Mouse (Mus musculus) midbrain, embryonic 15.5 days (tissue): ENCODE data around the gene Smarcc1. TPM values are rescaled to one million over a fixed set of nuclear protein-coding genes. Genes with fewer than 3 reads are reported as not detected.

Experiments used
- ATAC-seq: fragments of 200-750 bp; cut with Nextera tagmentation; replicated peaks from 2 replicates; pipeline ENCODE4 v1.8.0; 2017; ENCODE audit warnings: moderate TSS enrichment
- H3K27ac ChIP-seq: fragments of 300-500 bp; sonication (generic); 2 replicates; pipeline ENCODE4 v1.5.1; 2015; ENCODE audit warnings: mild to moderate bottlenecking, inconsistent platforms
- H3K27me3 ChIP-seq: fragments of 300-500 bp; sonication (generic); replicated peaks from 2 replicates; pipeline ENCODE4 v1.6.1; 2015; ENCODE audit warnings: inconsistent platforms
- H3K36me3 ChIP-seq: fragments of 300-500 bp; sonication (generic); replicated peaks from 2 replicates; pipeline ENCODE4 v1.6.1; 2015; ENCODE audit warnings: inconsistent platforms
- H3K4me1 ChIP-seq: fragments of 300-500 bp; sonication (generic); 2 replicates; pipeline ENCODE4 v1.6.1; 2015; ENCODE audit warnings: inconsistent platforms
- H3K4me2 ChIP-seq: fragments of 300-500 bp; sonication (generic); 2 replicates; pipeline ENCODE4 v1.6.1; 2015; ENCODE audit warnings: inconsistent platforms, mild to moderate bottlenecking, moderate library complexity
- H3K4me3 ChIP-seq: fragments of 300-500 bp; sonication (generic); 2 replicates; pipeline ENCODE4 v1.5.1; 2015; ENCODE audit warnings: mild to moderate bottlenecking, inconsistent platforms
- H3K9ac ChIP-seq: fragments of 300-500 bp; sonication (generic); 2 replicates; pipeline ENCODE4 v1.6.1; 2015; ENCODE audit warnings: mild to moderate bottlenecking, inconsistent platforms
- H3K9me3 ChIP-seq: fragments of 300-500 bp; sonication (generic); 2 replicates; pipeline ENCODE4 v1.6.1; 2016; ENCODE audit warnings: inconsistent platforms
- WGBS: fragments of 180-500 bp; shearing (Covaris S2); methylation state at CpG from one replicate; pipeline ENCODE4 v1.1.7; 2015; ENCODE audit warnings: mixed read lengths; 5-methylcytosine and 5-hydroxymethylcytosine counted together
- polyA plus RNA-seq: library from polyadenylated mRNA; unstranded; fragments of >200 nt; fragmentation: Nextera tagmentation; extraction: Ambion mirVana; gene quantifications from 2 replicates; pipeline ENCODE4 v1.2.1, GENCODE M21; 2015

Smarcc1 gene
- polyA plus RNA-seq, 1 experiment from 2014 or later, result 112 TPM

- Histone ChIP-seq H3K4me2 (peak overlapping the region; percentile 90), H3K36me3 (no peaks in the 10 kb centered on the region), H3K9me3 (no peaks in the 10 kb centered on the region), H3K4me3 (peak overlapping the region; percentile 88), H3K27me3 (no peaks in the 10 kb centered on the region), H3K4me1 (peaks cover 51% of the 10 kb centered on the region), H3K27ac (peak overlapping the region; percentile 92), H3K9ac (peak overlapping the region; percentile 88)
- peak; percentile 71 for ATAC-seq
- WGBS, result 3% methylated on average over 38 of the region's 40 CpGs
These were observed 128.2 kb downstream of the Smarcc1 start for GRCm38 (mm10) chr9:110245590-110246320.

DNA sequence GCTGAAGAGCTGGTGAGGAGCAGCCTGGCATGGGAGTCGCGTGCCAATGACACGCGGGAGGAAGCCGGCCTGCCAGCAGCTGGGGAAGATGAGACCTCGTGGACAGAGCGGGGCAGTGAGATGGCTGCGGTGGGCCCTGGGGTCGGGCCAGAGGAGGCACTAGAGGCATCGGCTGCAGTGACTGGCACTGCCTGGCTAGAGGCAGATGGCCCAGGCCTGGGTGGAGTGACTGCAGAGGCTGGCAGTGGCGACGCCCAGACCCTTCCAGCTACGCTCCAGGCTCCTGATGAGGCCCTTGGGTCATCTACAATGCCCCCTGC, 128.8 kb downstream of the Smarcc1 start:
- H3K4me1 ChIP-seq, result peaks cover 57% of the 10 kb centered on the region
- peak overlapping the region; percentile 90 for H3K4me2 ChIP-seq
- H3K27me3 ChIP-seq, result no peaks in the 10 kb centered on the region
- H3K36me3 ChIP-seq, result no peaks in the 10 kb centered on the region
- H3K9ac ChIP-seq, result peak overlapping the region; percentile 88
- peak overlapping the region; percentile 92 for H3K27ac ChIP-seq
- 36% methylated on average over 13 of the region's 13 CpGs for WGBS
- H3K9me3 ChIP-seq, result no peaks in the 10 kb centered on the region
- H3K4me3 ChIP-seq, result peak overlapping the region; percentile 88
- peak; percentile 34 for ATAC-seq

GRCm38 (mm10) chr9:110247049-110247448, 129.5 kb downstream of the Smarcc1 start:
- Histone ChIP-seq H3K4me3 (no peak overlapping the region), H3K27me3 (no peaks in the 10 kb centered on the region), H3K9ac (no peak overlapping the region), H3K36me3 (no peaks in the 10 kb centered on the region), H3K4me1 (peaks cover 60% of the 10 kb centered on the region), H3K9me3 (no peaks in the 10 kb centered on the region), H3K4me2 (peak overlapping the region; percentile 90; the same call in 1 of the 2 replicates), H3K27ac (no peak overlapping the region)
- 88% methylated on average over 10 of the region's 10 CpGs for WGBS
- no peak for ATAC-seq

- no peak overlapping the region for H3K4me3 ChIP-seq
- no peaks in the 10 kb centered on the region for H3K36me3 ChIP-seq
- no peak for ATAC-seq
- peak overlapping the region; percentile 40; the same call in 1 of the 2 replicates for H3K4me2 ChIP-seq
- peaks cover 60% of the 10 kb centered on the region for H3K4me1 ChIP-seq
- H3K9me3 ChIP-seq, result no peaks in the 10 kb centered on the region
- no peaks in the 10 kb centered on the region for H3K27me3 ChIP-seq
- 63% methylated on average over 2 of the region's 2 CpGs for WGBS
- no peak overlapping the region for H3K9ac ChIP-seq
- peak overlapping the region; percentile 90 for H3K27ac ChIP-seq
These were observed 131.4 kb downstream of the Smarcc1 start for GRCm38 (mm10) chr9:110248861-110249260.

DNA sequence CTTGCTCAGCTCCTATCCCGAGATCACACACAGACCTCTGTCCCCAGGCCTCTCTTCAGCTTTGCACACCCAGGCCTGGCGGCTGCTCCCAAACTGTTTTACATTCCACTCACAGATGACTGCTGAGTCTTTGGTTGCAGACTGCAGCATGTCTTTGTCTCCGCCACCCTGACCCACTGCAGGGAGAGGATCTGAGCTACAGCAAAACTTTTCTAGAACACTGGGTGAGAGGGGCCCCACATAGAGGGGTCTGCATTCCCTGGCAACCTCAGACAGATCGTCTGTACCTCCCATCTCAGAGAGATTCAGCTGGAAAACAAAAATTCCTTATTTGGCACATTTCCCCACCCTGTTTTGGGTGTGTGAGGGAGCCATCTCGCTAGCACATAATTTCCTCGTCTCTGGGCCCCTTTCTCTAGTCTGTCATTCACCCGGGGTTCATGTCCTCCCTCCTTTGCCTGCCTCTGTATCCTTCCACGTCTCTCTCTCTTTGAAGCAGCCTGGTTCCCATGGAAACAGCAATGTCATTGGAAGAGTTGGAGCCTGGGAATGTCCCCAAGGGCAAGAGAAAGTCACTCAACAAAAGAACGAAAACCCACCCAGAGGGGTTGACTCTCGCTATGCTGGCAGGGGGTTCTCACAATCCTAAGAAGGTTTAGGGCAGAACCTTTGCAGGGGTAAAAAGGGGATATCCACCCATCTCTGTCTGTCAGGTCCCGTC, 132.5 kb downstream of the Smarcc1 start:
- Histone ChIP-seq H3K27me3 (no peaks in the 10 kb centered on the region), H3K9ac (peak overlapping the region; percentile 35), H3K4me1 (peaks cover 53% of the 10 kb centered on the region), H3K27ac (peak overlapping the region; percentile 90), H3K4me3 (peak overlapping the region; percentile 8), H3K36me3 (no peaks in the 10 kb centered on the region), H3K9me3 (no peaks in the 10 kb centered on the region), H3K4me2 (peak overlapping the region; percentile 40)
- WGBS, result 5% methylated on average over 11 of the region's 11 CpGs
- ATAC-seq, result peak; percentile 77

DNA sequence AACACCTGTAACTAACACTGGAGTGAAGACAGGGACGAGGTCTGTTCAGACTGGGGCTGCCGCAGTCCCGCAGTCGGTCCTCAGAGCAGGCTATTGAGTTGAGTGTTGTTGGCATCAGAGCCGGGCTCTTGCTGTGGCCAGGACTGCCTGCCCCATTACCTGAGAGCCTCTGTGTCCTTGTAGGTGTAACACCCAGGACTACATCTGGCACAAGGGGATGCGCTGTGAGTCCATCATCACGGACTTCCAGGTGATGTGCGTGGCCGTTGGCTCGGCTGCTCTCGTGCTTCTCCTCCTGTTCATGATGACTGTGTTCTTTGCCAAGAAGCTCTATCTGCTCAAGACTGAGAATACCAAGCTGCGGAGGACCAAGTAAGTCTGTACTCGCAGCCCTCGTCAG, 133.3 kb downstream of the Smarcc1 start:
- no peaks in the 10 kb centered on the region for H3K36me3 ChIP-seq
- WGBS, result 73% methylated on average over 14 of the region's 14 CpGs
- H3K9me3 ChIP-seq, result no peaks in the 10 kb centered on the region
- H3K4me2 ChIP-seq, result peak overlapping the region; percentile 40
- no peak overlapping the region for H3K4me3 ChIP-seq
- ATAC-seq, result no peak
- H3K27me3 ChIP-seq, result no peaks in the 10 kb centered on the region
- H3K9ac ChIP-seq, result no peak overlapping the region
- peaks cover 61% of the 10 kb centered on the region for H3K4me1 ChIP-seq
- peak overlapping the region; percentile 90 for H3K27ac ChIP-seq

DNA sequence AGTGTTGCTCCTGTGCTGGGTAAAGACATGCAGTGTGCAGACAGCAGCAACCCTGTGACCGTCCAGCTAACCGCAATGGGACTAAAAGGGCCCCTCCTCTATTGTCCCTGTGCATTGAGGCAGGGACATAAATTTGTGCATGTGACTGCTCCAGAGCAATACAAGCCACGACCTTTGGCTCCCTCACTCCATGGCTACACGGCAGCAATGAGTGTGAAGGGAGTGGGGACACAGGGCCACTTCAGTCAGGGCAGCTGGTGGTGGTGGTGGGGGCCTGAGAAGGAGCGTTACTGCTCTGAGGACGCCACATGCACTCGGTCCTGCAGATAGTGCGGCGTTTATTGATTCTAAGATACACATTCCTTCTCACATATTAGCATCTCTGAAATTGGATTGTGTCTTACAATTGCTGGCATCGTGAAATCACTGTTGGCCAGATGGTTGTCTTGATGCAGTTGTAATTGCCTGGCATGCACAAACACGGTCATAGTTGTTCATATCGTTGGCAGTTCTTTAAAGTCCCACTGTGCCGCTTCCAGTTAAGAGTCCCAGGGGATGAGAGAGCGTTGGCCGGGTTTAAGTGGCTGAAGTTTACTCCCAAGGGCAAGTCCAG, 138.0 kb downstream of the Smarcc1 start:
- Histone ChIP-seq H3K4me2 (no peak overlapping the region), H3K4me1 (peaks cover 20% of the 10 kb centered on the region), H3K27ac (peak overlapping the region; percentile 13; the same call in 1 of the 2 replicates), H3K9ac (no peak overlapping the region), H3K4me3 (no peak overlapping the region), H3K36me3 (peaks cover 16% of the 10 kb centered on the region), H3K27me3 (no peaks in the 10 kb centered on the region), H3K9me3 (no peaks in the 10 kb centered on the region)
- 28% methylated on average over 15 of the region's 15 CpGs for WGBS
- no peak; the same call in 1 of the 2 replicates for ATAC-seq

DNA sequence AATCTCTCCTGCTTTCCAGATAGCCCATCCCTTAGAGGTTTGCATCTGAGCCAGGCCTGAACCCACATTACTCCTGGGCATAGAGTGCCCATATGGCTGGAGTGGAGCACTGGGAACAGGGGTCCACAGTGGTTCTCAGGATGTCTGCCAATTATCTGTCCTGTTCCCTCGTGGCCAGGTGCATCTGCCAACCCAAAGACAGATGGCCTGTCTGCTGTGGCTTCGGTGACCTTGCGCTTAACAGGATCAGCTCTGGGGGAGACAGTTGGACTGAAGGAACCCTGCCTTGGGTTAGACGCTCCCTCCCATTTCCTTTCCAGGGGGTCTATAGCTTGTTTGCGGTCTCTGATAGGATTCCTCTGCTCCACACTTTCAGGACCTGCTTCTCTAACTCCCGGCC, 141.1 kb downstream of the Smarcc1 start:
- WGBS, result 71% methylated on average over 6 of the region's 6 CpGs
- H3K4me3 ChIP-seq, result no peak overlapping the region
- H3K9ac ChIP-seq, result no peak overlapping the region
- no peaks in the 10 kb centered on the region for H3K27me3 ChIP-seq
- ATAC-seq, result no peak
- H3K4me1 ChIP-seq, result peaks cover 9% of the 10 kb centered on the region; the same call in 1 of the 2 replicates
- no peak overlapping the region for H3K27ac ChIP-seq
- peaks cover 24% of the 10 kb centered on the region for H3K36me3 ChIP-seq
- H3K9me3 ChIP-seq, result no peaks in the 10 kb centered on the region
- H3K4me2 ChIP-seq, result no peak overlapping the region

- WGBS, result 90% methylated on average over 3 of the region's 3 CpGs
- peaks cover 24% of the 10 kb centered on the region for H3K36me3 ChIP-seq
- H3K27ac ChIP-seq, result no peak overlapping the region
- no peak overlapping the region for H3K9ac ChIP-seq
- no peak for ATAC-seq
- no peaks in the 10 kb centered on the region for H3K9me3 ChIP-seq
- H3K4me2 ChIP-seq, result no peak overlapping the region
- H3K4me3 ChIP-seq, result no peak overlapping the region
- H3K27me3 ChIP-seq, result no peaks in the 10 kb centered on the region
- peaks cover 9% of the 10 kb centered on the region; the same call in 1 of the 2 replicates for H3K4me1 ChIP-seq
These were observed 141.6 kb downstream of the Smarcc1 start for GRCm38 (mm10) chr9:110259118-110259517.

DNA sequence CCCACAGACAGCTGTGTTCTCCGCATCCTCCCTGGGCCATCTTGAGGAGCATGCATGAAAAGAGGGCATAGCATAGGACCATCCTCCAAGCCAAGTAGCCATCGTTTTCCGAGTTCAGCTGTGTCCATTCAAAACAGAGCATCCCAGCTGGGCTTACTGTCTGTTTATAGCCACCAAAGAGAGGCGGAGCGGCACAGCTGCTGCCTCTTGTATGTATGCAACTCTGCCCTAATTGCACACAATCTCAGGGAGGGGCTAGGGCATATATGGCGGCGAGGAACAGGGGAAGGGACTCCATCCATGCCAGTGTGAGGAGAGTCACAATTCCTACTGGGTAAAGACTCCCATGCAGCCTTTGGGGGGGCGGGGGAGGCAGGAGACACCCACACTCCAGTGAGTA, 145.7 kb downstream of the Smarcc1 start:
- Histone ChIP-seq H3K36me3 (peaks cover 13% of the 10 kb centered on the region; the same call in 1 of the 2 replicates), H3K27me3 (no peaks in the 10 kb centered on the region), H3K9ac (no peak overlapping the region), H3K27ac (no peak overlapping the region), H3K4me3 (no peak overlapping the region), H3K9me3 (no peaks in the 10 kb centered on the region), H3K4me1 (no peaks in the 10 kb centered on the region), H3K4me2 (no peak overlapping the region)
- no peak for ATAC-seq
- WGBS, result 80% methylated on average over 8 of the region's 8 CpGs

DNA sequence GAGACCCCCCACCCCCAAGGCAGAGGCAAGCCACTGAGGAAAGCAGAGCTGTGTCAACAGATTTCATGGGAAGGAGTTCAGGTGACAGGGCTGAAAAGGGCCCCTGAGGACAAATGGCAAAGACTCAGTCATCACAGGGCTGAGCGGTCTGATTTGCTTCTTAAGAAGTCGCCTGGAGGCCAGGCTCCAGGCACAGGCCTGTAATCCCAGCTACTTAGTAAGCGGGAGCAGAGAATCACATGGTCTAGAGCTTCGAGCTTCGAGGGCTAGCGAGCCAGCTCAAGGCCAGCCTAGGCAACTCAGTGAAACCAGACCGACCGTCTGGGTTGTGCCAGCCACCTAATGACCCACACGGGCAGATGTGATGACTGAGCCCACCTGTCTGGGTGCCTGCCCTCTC, 147.5 kb downstream of the Smarcc1 start:
- no peaks in the 10 kb centered on the region for H3K27me3 ChIP-seq
- H3K27ac ChIP-seq, result no peak overlapping the region
- H3K36me3 ChIP-seq, result peaks cover 10% of the 10 kb centered on the region; the same call in 1 of the 2 replicates
- no peak for ATAC-seq
- no peak overlapping the region for H3K4me3 ChIP-seq
- no peak overlapping the region for H3K9ac ChIP-seq
- WGBS, result 65% methylated on average over 9 of the region's 9 CpGs
- H3K9me3 ChIP-seq, result no peaks in the 10 kb centered on the region
- H3K4me1 ChIP-seq, result no peaks in the 10 kb centered on the region
- no peak overlapping the region for H3K4me2 ChIP-seq

DNA sequence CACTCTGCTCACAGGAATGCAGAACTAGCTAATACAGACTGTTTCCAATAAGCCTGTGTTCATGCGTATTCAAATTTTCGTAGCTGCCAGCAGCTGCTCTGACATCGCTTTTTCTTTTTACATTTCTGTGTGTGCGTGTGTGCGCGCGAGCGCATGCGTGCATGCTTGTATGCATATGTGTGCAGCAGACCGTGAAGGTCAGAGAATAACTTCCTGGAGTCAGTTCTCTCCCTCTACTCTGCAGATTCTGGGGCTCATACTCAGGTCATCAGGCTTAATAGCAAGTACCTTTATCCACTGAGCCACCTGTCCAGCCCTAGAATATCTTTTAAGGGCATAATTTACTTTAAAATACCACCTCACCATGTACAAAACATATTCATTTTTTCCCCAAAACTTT, 150.9 kb downstream of the Smarcc1 start:
- Histone ChIP-seq H3K27ac (no peak overlapping the region), H3K4me2 (no peak overlapping the region), H3K4me3 (no peak overlapping the region), H3K9me3 (no peaks in the 10 kb centered on the region), H3K4me1 (no peaks in the 10 kb centered on the region), H3K36me3 (no peaks in the 10 kb centered on the region), H3K27me3 (no peaks in the 10 kb centered on the region), H3K9ac (no peak overlapping the region)
- WGBS, result 89% methylated on average over 10 of the region's 10 CpGs
- ATAC-seq, result no peak
